Mouse (Mus musculus): ENCODE measurements around the gene Vmp1.

DNA sequence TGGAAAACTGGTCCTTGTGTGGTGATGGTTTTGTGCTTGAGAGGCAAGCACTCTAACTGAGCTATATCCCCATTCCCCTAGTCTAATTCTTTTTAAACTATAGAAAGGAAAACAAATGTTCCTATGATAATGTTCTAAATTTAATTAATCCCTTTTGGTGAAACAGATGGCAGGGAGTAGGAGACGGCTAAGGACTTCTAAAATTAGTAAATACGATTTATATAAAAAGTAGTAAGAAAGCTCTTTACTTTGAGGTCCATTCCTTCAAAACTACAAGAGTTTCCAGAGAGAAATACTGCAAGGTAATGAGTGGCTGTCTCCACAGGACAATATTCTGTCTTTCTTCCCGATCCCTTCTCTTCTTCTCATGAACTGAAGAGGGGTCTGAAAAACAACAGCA lies 19.2 kb downstream of the Vmp1 start:
- no peak for TF ChIP-seq CTCF (IDR thresholded peaks at IDR 0.05; ENCODE audit: extremely low read depth, insufficient read depth, insufficient read length, insufficient replicate concordance)
- TF ChIP-seq POLR2A (IDR thresholded peaks at IDR 0.05; ENCODE audit: low read depth, low read length): no peak
